In genomic region chr3:96287334-96287733, GRCm38 (mm10) we compare ENCODE assay signal across 15 mouse cellular contexts. TPM values are rescaled to one million over a fixed set of nuclear protein-coding genes. Genes with fewer than 3 reads are reported as not detected.
A peak's percentile ranks its signal among the peaks of the same experiment; 100 is the strongest.
DNase-seq lines count a peak whose midpoint lies in the region; ATAC-seq and TF ChIP-seq lines count a peak whose summit lies in the region.
"Not testable (repeated sequence)": the region's sequence is repeated elsewhere in the genome, so short reads cannot be mapped to it uniquely, and the experiment has no call there.
"Had no signal": no experiment of that assay in that cellular context is flagged by ENCODE, and none has a peak within 500 bp of the region (broad histone marks: within the 10 kb centered on the region; RNA-seq: fewer than 3 reads in every experiment).

No protein-coding gene starts in this region.

- not testable (repeated sequence) for TF ChIP-seq POLR2A in kidney, adult 2 months (IDR thresholded peaks at IDR 0.05; ENCODE audit: low read depth, low read length); olfactory bulb, adult 2 months (IDR thresholded peaks at IDR 0.05; ENCODE audit: insufficient read depth, low read depth, low read length)

- in situ Hi-C loops in ES-E14 (cut with MboI; ENCODE audit: low sequenced_read_pairs in 2 of 2, unreplicated experiment in 2 of 2), result not testable (repeated sequence)

- H3K4me2 ChIP-seq in forebrain, postnatal 0 days (ENCODE audit: low read depth); liver, embryonic 14.5 days (ENCODE audit: low read depth): not testable (repeated sequence)

- not testable (repeated sequence) for H3K4me3 ChIP-seq in ES-E14 (ENCODE audit: insufficient read depth in 1 of 2, low read depth in 1 of 2, low read length in 2 of 2, poor library complexity in 1 of 2, severe bottlenecking in 1 of 2); forebrain, postnatal 0 days (ENCODE audit: low read depth, low read length); kidney, adult 2 months (ENCODE audit: insufficient read depth, low read depth, low read length); liver, embryonic 14.5 days (ENCODE audit: insufficient read depth in 1 of 2, low read depth in 2 of 2, low read length in 2 of 2); olfactory bulb, adult 2 months (ENCODE audit: insufficient read depth, low read depth, low read length)

- DNase-seq in B cell, adult 2 months, result peak; percentile 45 to 54
- not testable (repeated sequence) for DNase-seq in ES-E14 (ENCODE audit: low read depth, low spot score); forebrain, postnatal 0 days; kidney, adult 2 months; liver, embryonic 14.5 days (ENCODE audit: low read depth in 3 of 3, low spot score in 3 of 3)
- peak; percentile 28 for DNase-seq in adrenal gland, postnatal 14 days
- DNase-seq in testis, postnatal 14 days (ENCODE audit: low spot score), result peak; percentile 34

- ATAC-seq in forebrain, postnatal 0 days; liver, embryonic 14.5 days (ENCODE audit: insufficient read depth): not testable (repeated sequence)

- TF ChIP-seq EP300 in liver, embryonic 14.5 days (IDR thresholded peaks at IDR 0.05; ENCODE audit: low read depth), result not testable (repeated sequence)

- H3K36me3 ChIP-seq in ES-E14 (ENCODE audit: control insufficient read depth, insufficient read depth, low read length, poor library complexity, severe bottlenecking); forebrain, postnatal 0 days (ENCODE audit: insufficient read depth); kidney, adult 2 months (ENCODE audit: control insufficient read depth, insufficient read depth, low read length); liver, embryonic 14.5 days (replicated peaks; ENCODE audit: control insufficient read depth, insufficient read depth, low read depth): not testable (repeated sequence)

- peaks cover 0 to 12% of the 10 kb centered on the region in 2 experiments; a peak in 1 of 4 replicates for H3K4me1 ChIP-seq in ES-E14 (ENCODE audit: control insufficient read depth in 2 of 2, insufficient read depth in 2 of 2, low read length in 2 of 2, poor library complexity in 1 of 2)
- H3K4me1 ChIP-seq in forebrain, postnatal 0 days (ENCODE audit: insufficient read depth); kidney, adult 2 months (ENCODE audit: control insufficient read depth, insufficient read depth, low read length); liver, embryonic 14.5 days (replicated peaks; ENCODE audit: control insufficient read depth in 2 of 2, insufficient read depth in 2 of 2, low read length in 1 of 2); olfactory bulb, adult 2 months (ENCODE audit: control insufficient read depth, insufficient read depth, low read length): not testable (repeated sequence)

- peak; percentile 87 for TF ChIP-seq CTCF in forebrain, postnatal 0 days (IDR thresholded peaks at IDR 0.05; ENCODE audit: low read depth)
- TF ChIP-seq CTCF in kidney, adult 2 months (conservative IDR thresholded peaks at IDR 0.05; ENCODE audit: insufficient read depth, insufficient read length, low read depth, low read length), result peak; percentile 64
- peak; percentile 91 for TF ChIP-seq CTCF in liver, embryonic 14.5 days (IDR thresholded peaks at IDR 0.05; ENCODE audit: low read depth)
- peak; percentile 66; the same call in 1 of the 2 replicates for TF ChIP-seq CTCF in olfactory bulb, adult 2 months (IDR thresholded peaks at IDR 0.05; ENCODE audit: insufficient read depth, low read depth, low read length)

- not testable (repeated sequence) for H3K9me3 ChIP-seq in ES-E14 (ENCODE audit: control insufficient read depth, insufficient read depth, low read depth, low read length); forebrain, postnatal 0 days (ENCODE audit: low read length); liver, embryonic 14.5 days (ENCODE audit: control insufficient read depth, low read length)

- not testable (repeated sequence) for H3K9ac ChIP-seq in ES-E14 (ENCODE audit: insufficient read depth, low read depth, low read length, poor library complexity, severe bottlenecking); forebrain, postnatal 0 days; liver, embryonic 14.5 days (replicated peaks)

- WGBS in forebrain, postnatal 0 days, result 91% methylated on average over 11 of the region's 11 CpGs
- 87% methylated on average over 11 of the region's 11 CpGs for WGBS in kidney, adult 2 months
- 82% methylated on average over 11 of the region's 11 CpGs for WGBS in liver, embryonic 14.5 days (ENCODE audit: insufficient replicate concordance)
- 87% methylated on average over 11 of the region's 11 CpGs for WGBS in olfactory bulb, adult 2 months

- not testable (repeated sequence) for H3K27ac ChIP-seq in ES-E14 (ENCODE audit: insufficient read depth, low read depth, low read length, poor library complexity, severe bottlenecking); forebrain, postnatal 0 days (ENCODE audit: low read depth, low read length); kidney, adult 2 months (ENCODE audit: insufficient read depth, low read depth, low read length); liver, embryonic 14.5 days; olfactory bulb, adult 2 months (ENCODE audit: insufficient read depth, low read depth, low read length)

- H3K27me3 ChIP-seq in forebrain, postnatal 0 days (ENCODE audit: insufficient read depth, low read length); kidney, adult 2 months (replicated peaks; ENCODE audit: control insufficient read depth, insufficient read depth, low read length); liver, embryonic 14.5 days (ENCODE audit: control insufficient read depth, insufficient read depth, low read length): not testable (repeated sequence)

TF ChIP-seq in ES-E14, 5 proteins besides CTCF, POLR2A, EP300 and RAD21:
- 0 out of 2 replicates have a peak, but pooled peaks have one; percentile 49 for TF ChIP-seq HCFC1 (IDR thresholded peaks at IDR 0.05; ENCODE audit: borderline replicate concordance, insufficient read depth, low read length)

RNA-seq across cellular contexts. Expression of gene Fcgr1, which starts 6.4 kb away (rescaled TPM):
- not detected in 2 replicates for total RNA-seq in ES-E14 (2012; rRNA removed)
- total RNA-seq in adrenal gland, postnatal 14 days (2021), result 0.56 and 1.3 TPM in 2 replicates
- 1.7 and 5.7 TPM in 2 replicates for total RNA-seq in forebrain, postnatal 0 days (2014; rRNA removed)
- polyA plus RNA-seq in forebrain, postnatal 0 days (2015; fragmentation: Nextera tagmentation; extraction: Ambion mirVana), result 1.5 and 2.4 TPM in 2 replicates
- 1.3 TPM in 2 replicates for polyA plus RNA-seq in kidney, adult 2 months (2012; rRNA removed)
- polyA plus RNA-seq in liver, embryonic 14.5 days (2012; rRNA removed), result 2.8 and 3.3 TPM in 2 replicates
- polyA plus RNA-seq in liver, embryonic 14.5 days (2014; fragmentation: Nextera tagmentation; extraction: Ambion mirVana), result 4.8 and 5.6 TPM in 2 replicates
- not detected in 2 replicates for polyA plus RNA-seq in olfactory bulb, adult 2 months (2012; ENCODE audit: insufficient read depth, insufficient read length, low replicate concordance, missing spikeins)
- polyA plus RNA-seq: activated CD4-positive, CD25-positive, alpha-beta regulatory T cell, adult 4 months had no signal

RNA-seq across cellular contexts. Expression of gene Hist2h2bb, which starts 17.8 kb away (rescaled TPM):
- 1,985 and 2,453 TPM in 2 replicates for total RNA-seq in ES-E14 (2012; rRNA removed)
- total RNA-seq in adrenal gland, postnatal 14 days (2021), result 370 and 432 TPM in 2 replicates
- 181 and 278 TPM in 2 replicates for total RNA-seq in forebrain, postnatal 0 days (2014; rRNA removed)
- 0.62 and 1.4 TPM in 2 replicates for polyA plus RNA-seq in forebrain, postnatal 0 days (2015; fragmentation: Nextera tagmentation; extraction: Ambion mirVana)
- 0.97 and 1.1 TPM in 2 replicates for polyA plus RNA-seq in kidney, adult 2 months (2012; rRNA removed)
- polyA plus RNA-seq in liver, embryonic 14.5 days (2012; rRNA removed), result 9.5 and 16.9 TPM in 2 replicates
- polyA plus RNA-seq in liver, embryonic 14.5 days (2014; fragmentation: Nextera tagmentation; extraction: Ambion mirVana), result 23.3 and 24.5 TPM in 2 replicates
- not detected in 2 replicates for polyA plus RNA-seq in olfactory bulb, adult 2 months (2012; ENCODE audit: insufficient read depth, insufficient read length, low replicate concordance, missing spikeins)

RNA-seq across cellular contexts. Expression of gene Hist2h3b, which starts 18.9 kb away (rescaled TPM):
- total RNA-seq in ES-E14 (2012; rRNA removed), result 806 and 880 TPM in 2 replicates
- 357 and 406 TPM in 2 replicates for total RNA-seq in adrenal gland, postnatal 14 days (2021)
- 400 and 545 TPM in 2 replicates for total RNA-seq in forebrain, postnatal 0 days (2014; rRNA removed)
- 9.4 and 9.7 TPM in 2 replicates for polyA plus RNA-seq in forebrain, postnatal 0 days (2015; fragmentation: Nextera tagmentation; extraction: Ambion mirVana)
- polyA plus RNA-seq in kidney, adult 2 months (2012; rRNA removed), result 10.1 and 14.1 TPM in 2 replicates
- 68.0 and 127 TPM in 2 replicates for polyA plus RNA-seq in liver, embryonic 14.5 days (2012; rRNA removed)
- 91.2 and 100 TPM in 2 replicates for polyA plus RNA-seq in liver, embryonic 14.5 days (2014; fragmentation: Nextera tagmentation; extraction: Ambion mirVana)
- not detected in 2 replicates for polyA plus RNA-seq in olfactory bulb, adult 2 months (2012; ENCODE audit: insufficient read depth, insufficient read length, low replicate concordance, missing spikeins)

RNA-seq across cellular contexts. Expression of gene Hist2h4, which starts 24.2 kb away (rescaled TPM):
- total RNA-seq in ES-E14 (2012; rRNA removed), result 46.0 TPM in 2 replicates
- 54.1 and 56.9 TPM in 2 replicates for total RNA-seq in adrenal gland, postnatal 14 days (2021)
- total RNA-seq in forebrain, postnatal 0 days (2014; rRNA removed), result 52.8 and 60.5 TPM in 2 replicates
- 3.5 and 5.1 TPM in 2 replicates for polyA plus RNA-seq in forebrain, postnatal 0 days (2015; fragmentation: Nextera tagmentation; extraction: Ambion mirVana)
- 1.5 and 2.7 TPM in 2 replicates for polyA plus RNA-seq in kidney, adult 2 months (2012; rRNA removed)
- polyA plus RNA-seq in liver, embryonic 14.5 days (2012; rRNA removed), result 12.2 and 16.3 TPM in 2 replicates
- 15.1 TPM in 2 replicates for polyA plus RNA-seq in liver, embryonic 14.5 days (2014; fragmentation: Nextera tagmentation; extraction: Ambion mirVana)
- not detected in 2 replicates for polyA plus RNA-seq in olfactory bulb, adult 2 months (2012; ENCODE audit: insufficient read depth, insufficient read length, low replicate concordance, missing spikeins)

RNA-seq across cellular contexts. Expression of gene Hist2h3c1, which starts 40.8 kb away (rescaled TPM):
- total RNA-seq in ES-E14 (2012; rRNA removed), result not detected in 2 replicates
- total RNA-seq in adrenal gland, postnatal 14 days (2021), result 3.1 and 3.8 TPM in 2 replicates
- not detected in 2 replicates for total RNA-seq in forebrain, postnatal 0 days (2014; rRNA removed)
- not detected in 2 replicates for polyA plus RNA-seq in forebrain, postnatal 0 days (2015; fragmentation: Nextera tagmentation; extraction: Ambion mirVana)
- not detected in 2 replicates for polyA plus RNA-seq in kidney, adult 2 months (2012; rRNA removed)
- polyA plus RNA-seq in liver, embryonic 14.5 days (2012; rRNA removed), result 2.4 and 3.6 TPM in 2 replicates
- polyA plus RNA-seq in liver, embryonic 14.5 days (2014; fragmentation: Nextera tagmentation; extraction: Ambion mirVana), result 2.6 and 5.7 TPM in 2 replicates
- polyA plus RNA-seq in olfactory bulb, adult 2 months (2012; ENCODE audit: insufficient read depth, insufficient read length, low replicate concordance, missing spikeins), result not detected in 2 replicates
- total RNA-seq: adrenal gland, adult 8-10 months; gastrocnemius, postnatal 14 days; layer of hippocampus, postnatal 10 days; left cerebral cortex, adult 8-10 months had no signal
- polyA plus RNA-seq: activated CD4-positive, CD25-positive, alpha-beta regulatory T cell, adult 4 months; brain, embryonic 14.5 days; large intestine, adult 2 months had no signal

Comparison
In these comparisons a context has a peak if more than half of its experiments do, and no peak if none do; other contexts are left out.
1. RNA of gene Hist2h3b, which starts 18.9 kb away (polyA plus RNA-seq): 68.0 to 127 TPM in liver, embryonic 14.5 days, 10.1 to 14.1 TPM in kidney, adult 2 months and 9.4 to 9.7 TPM in forebrain, postnatal 0 days; not detected in olfactory bulb, adult 2 months; every median in the first group is over 10 times any median in the second.
2. Peak in every context shown above with its lines, with median percentiles within 50 percentile points of each other: CTCF ChIP-seq.